ENCODE assay signal across 7 mouse cellular contexts in the genomic region with DNA sequence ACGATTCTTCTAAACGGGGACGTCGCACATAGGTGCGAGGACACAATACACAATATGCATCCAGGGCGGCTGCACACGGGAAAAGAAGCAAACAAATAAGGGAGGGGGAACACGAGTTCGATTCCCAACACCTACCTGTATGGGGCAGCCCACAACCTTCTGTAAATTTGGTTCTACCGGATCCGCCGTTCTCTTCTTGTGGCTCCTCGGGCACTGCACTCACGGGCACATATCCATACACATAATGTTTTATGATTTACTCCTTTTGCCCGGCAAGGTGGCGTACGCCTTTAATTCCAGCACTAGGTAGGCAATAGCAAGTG. TPM values are rescaled to one million over a fixed set of nuclear protein-coding genes. Genes with fewer than 3 reads are reported as not detected.
DNase-seq lines count a peak whose midpoint lies in the region; ATAC-seq lines count a peak whose summit lies in the region.

No protein-coding gene starts in this region.

- H3K27ac ChIP-seq in lung, embryonic 16.5 days (ENCODE audit: low read length) = peak overlapping the region; percentile 82
- peak overlapping the region; percentile 87 for H3K27ac ChIP-seq in limb, embryonic 15.5 days
- H3K27ac ChIP-seq in stomach, embryonic 15.5 days = peak overlapping the region; percentile 77; the same call in 1 of the 2 replicates

- WGBS in lung, embryonic 16.5 days = 7% methylated on average over 17 of the region's 17 CpGs
- WGBS in limb, embryonic 15.5 days = 10% methylated on average over 17 of the region's 17 CpGs
- 9% methylated on average over 17 of the region's 17 CpGs for WGBS in stomach, embryonic 15.5 days

- no peaks in the 10 kb centered on the region for H3K27me3 ChIP-seq in lung, embryonic 16.5 days (ENCODE audit: control insufficient read depth, insufficient read depth, low read depth, low read length)
- 0 out of 2 replicates have a peak, but pooled peaks cover 4% of the 10 kb centered on the region for H3K27me3 ChIP-seq in limb, embryonic 15.5 days
- no peaks in the 10 kb centered on the region for H3K27me3 ChIP-seq in stomach, embryonic 15.5 days (replicated peaks)

- ATAC-seq in lung, embryonic 16.5 days (ENCODE audit: low read depth) = peak; percentile 40; the same call in 1 of the 2 replicates
- ATAC-seq in erythroid progenitor cell, adult 5-6 weeks (replicated peaks; ENCODE audit: low FRiP score, poor library complexity, severe bottlenecking) = peak; percentile 47; the same call in 1 of the 2 replicates
- ATAC-seq in limb, embryonic 15.5 days (ENCODE audit: insufficient number of reproducible peaks, low FRiP score, low TSS enrichment, low read depth) = no peak
- ATAC-seq in stomach, embryonic 15.5 days (ENCODE audit: insufficient read depth, low FRiP score, low read depth) = no peak; the same call in 1 of the 2 replicates

- H3K4me2 ChIP-seq in lung, embryonic 16.5 days (ENCODE audit: low read depth, low read length) = peak overlapping the region; percentile 67
- peak overlapping the region; percentile 61 for H3K4me2 ChIP-seq in limb, embryonic 15.5 days
- peak overlapping the region; percentile 74 for H3K4me2 ChIP-seq in stomach, embryonic 15.5 days

- H3K4me1 ChIP-seq in lung, embryonic 16.5 days (replicated peaks; ENCODE audit: control insufficient read depth, insufficient read depth, low read length) = peaks cover 12% of the 10 kb centered on the region
- peaks cover 25% of the 10 kb centered on the region for H3K4me1 ChIP-seq in limb, embryonic 15.5 days
- peaks cover 8% of the 10 kb centered on the region for H3K4me1 ChIP-seq in stomach, embryonic 15.5 days

- no peaks in the 10 kb centered on the region for H3K9me3 ChIP-seq in lung, embryonic 16.5 days (ENCODE audit: control insufficient read depth, low read length)
- no peaks in the 10 kb centered on the region for H3K9me3 ChIP-seq in limb, embryonic 15.5 days
- no peaks in the 10 kb centered on the region for H3K9me3 ChIP-seq in stomach, embryonic 15.5 days

- H3K9ac ChIP-seq in lung, embryonic 16.5 days (ENCODE audit: low read length) = peak overlapping the region; percentile 96
- H3K9ac ChIP-seq in limb, embryonic 15.5 days = peak overlapping the region; percentile 93
- H3K9ac ChIP-seq in stomach, embryonic 15.5 days = peak overlapping the region; percentile 61

- no peak for DNase-seq in lung, postnatal 14 days
- no peak for DNase-seq in layer of hippocampus, postnatal 36 days
- no peak for DNase-seq in frontal cortex, postnatal 10 days (ENCODE audit: low spot score in 2 of 2)

- peak overlapping the region; percentile 85 for H3K4me3 ChIP-seq in lung, embryonic 16.5 days (ENCODE audit: low read length)
- H3K4me3 ChIP-seq in limb, embryonic 15.5 days = peak overlapping the region; percentile 95
- peak overlapping the region; percentile 95 for H3K4me3 ChIP-seq in stomach, embryonic 15.5 days (replicated peaks)

- H3K36me3 ChIP-seq in lung, embryonic 16.5 days (ENCODE audit: control insufficient read depth, insufficient read depth, low read length) = no peaks in the 10 kb centered on the region
- H3K36me3 ChIP-seq in limb, embryonic 15.5 days = no peaks in the 10 kb centered on the region
- H3K36me3 ChIP-seq in stomach, embryonic 15.5 days = no peaks in the 10 kb centered on the region

RNA-seq across cellular contexts. Expression of a gene that starts 0.3 kb away (rescaled TPM):
- polyA plus RNA-seq in lung, embryonic 16.5 days (2015; fragmentation: Nextera tagmentation; extraction: Ambion mirVana) = 17.3 and 18.0 TPM in 2 replicates
- 19.3 and 20.9 TPM in 2 replicates for total RNA-seq in erythroid progenitor cell, adult 5-6 weeks (2015; ENCODE audit: low replicate concordance)
- 36.9 and 44.9 TPM in 2 replicates for total RNA-seq in erythroid progenitor cell, adult 5-6 weeks (2017; ENCODE audit: low replicate concordance)
- 23.1 and 23.3 TPM in 2 replicates for polyA plus RNA-seq in limb, embryonic 15.5 days (2015; fragmentation: Nextera tagmentation; extraction: Ambion mirVana)
- 17.8 and 19.6 TPM in 2 replicates for polyA plus RNA-seq in stomach, embryonic 15.5 days (2015; fragmentation: Nextera tagmentation; extraction: Ambion mirVana)
- 10 to 100 TPM; 96.8 to 96.9 TPM for total RNA-seq in layer of hippocampus, postnatal 36 days (2021)

RNA-seq across cellular contexts. Expression of a gene that starts 12.7 kb away (rescaled TPM):
- 554 and 590 TPM in 2 replicates for polyA plus RNA-seq in lung, embryonic 16.5 days (2015; fragmentation: Nextera tagmentation; extraction: Ambion mirVana)
- total RNA-seq in erythroid progenitor cell, adult 5-6 weeks (2015; ENCODE audit: low replicate concordance) = 759 and 847 TPM in 2 replicates
- total RNA-seq in erythroid progenitor cell, adult 5-6 weeks (2017; ENCODE audit: low replicate concordance) = 373 and 474 TPM in 2 replicates
- 551 and 611 TPM in 2 replicates for polyA plus RNA-seq in limb, embryonic 15.5 days (2015; fragmentation: Nextera tagmentation; extraction: Ambion mirVana)
- 603 and 609 TPM in 2 replicates for polyA plus RNA-seq in stomach, embryonic 15.5 days (2015; fragmentation: Nextera tagmentation; extraction: Ambion mirVana)
- 100 to 1,000 TPM; 453 to 485 TPM for total RNA-seq in layer of hippocampus, postnatal 36 days (2021)

RNA-seq across cellular contexts. Expression of a gene that starts 28.5 kb away (rescaled TPM):
- 2.7 and 3.8 TPM in 2 replicates for polyA plus RNA-seq in lung, embryonic 16.5 days (2015; fragmentation: Nextera tagmentation; extraction: Ambion mirVana)
- total RNA-seq in erythroid progenitor cell, adult 5-6 weeks (2015; ENCODE audit: low replicate concordance) = 214 and 233 TPM in 2 replicates
- total RNA-seq in erythroid progenitor cell, adult 5-6 weeks (2017; ENCODE audit: low replicate concordance) = 286 and 356 TPM in 2 replicates
- polyA plus RNA-seq in limb, embryonic 15.5 days (2015; fragmentation: Nextera tagmentation; extraction: Ambion mirVana) = 3.8 and 4.1 TPM in 2 replicates
- 4.8 and 5.6 TPM in 2 replicates for polyA plus RNA-seq in stomach, embryonic 15.5 days (2015; fragmentation: Nextera tagmentation; extraction: Ambion mirVana)
- total RNA-seq in layer of hippocampus, postnatal 36 days (2021) = 100 to 1,000 TPM; 172 to 181 TPM

Comparison
In these comparisons a context has a peak if more than half of its experiments do, and no peak if none do; other contexts are left out.
1. ATAC-seq: peak in lung, embryonic 16.5 days (single experiment) and erythroid progenitor cell, adult 5-6 weeks (single experiment); none in limb, embryonic 15.5 days (single experiment) and stomach, embryonic 15.5 days (single experiment).
2. Peak in every context shown above with its lines, with median percentiles within 50 percentile points of each other: H3K27ac ChIP-seq, H3K4me2 ChIP-seq, H3K4me3 ChIP-seq and H3K9ac ChIP-seq.